Mouse (Mus musculus) liver, adult 2 months (tissue): ENCODE results near the gene Serinc5. TPM values are rescaled to one million over a fixed set of nuclear protein-coding genes. Genes with fewer than 3 reads are reported as not detected.

Experiments
- DNase-seq: peaks from one replicate; pipeline ENCODE4 v3.0.0-alpha.2; 2011; ENCODE audit warnings: low read depth, low spot score; ENCODE audit errors: extremely low read depth
- H3K27ac ChIP-seq: fragments of 200-500 bp; replicated peaks from 2 replicates; pipeline ENCODE4 v1.5.1; 2012; ENCODE audit warnings: low read depth, mild to moderate bottlenecking, control low read depth, inconsistent platforms, low read length; ENCODE audit not compliant: insufficient read depth
- H3K27me3 ChIP-seq: fragments of 200-500 bp; 2 replicates; pipeline ENCODE4 v1.6.1; 2012; ENCODE audit warnings: mild to moderate bottlenecking, moderate library complexity, low read length, inconsistent platforms; ENCODE audit not compliant: control insufficient read depth, insufficient read depth
- H3K36me3 ChIP-seq: fragments of 200-500 bp; 2 replicates; pipeline ENCODE4 v1.6.1; 2012; ENCODE audit warnings: low read length, inconsistent platforms; ENCODE audit not compliant: control insufficient read depth, insufficient read depth
- H3K4me1 ChIP-seq: fragments of 200-500 bp; 2 replicates; pipeline ENCODE4 v1.6.1; 2011; ENCODE audit warnings: low read length; ENCODE audit not compliant: control insufficient read depth, insufficient read depth
- H3K4me3 ChIP-seq: fragments of 200-500 bp; 2 replicates; pipeline ENCODE4 v1.5.1; 2011; ENCODE audit warnings: low read depth, mild to moderate bottlenecking, control low read depth, low read length, moderate library complexity; ENCODE audit not compliant: insufficient read depth
- H3K79me2 ChIP-seq: fragments of 200-500 bp; 2 replicates; pipeline ENCODE4 v1.6.1; 2012; ENCODE audit warnings: inconsistent platforms, mild to moderate bottlenecking, low read length, moderate library complexity; ENCODE audit not compliant: control insufficient read depth, insufficient read depth
- H3K9ac ChIP-seq: fragments of 200-500 bp; 2 replicates; pipeline ENCODE4 v1.6.1; 2012; ENCODE audit warnings: low read depth, mild to moderate bottlenecking, control low read depth, inconsistent platforms, low read length
- CTCF ChIP-seq: fragments of 200-500 bp; IDR thresholded peaks from 2 replicates; pipeline ENCODE4 v1.5.1; 2011; ENCODE audit warnings: low read depth, low read length, control low read depth
- POLR2A ChIP-seq: fragments of 200-500 bp; IDR thresholded peaks from 2 replicates; pipeline ENCODE4 v1.6.1; 2011; ENCODE audit warnings: low read length, control low read depth; ENCODE audit not compliant: insufficient read depth; ENCODE audit errors: extremely low read depth
- whole genome bisulfite sequencing: fragments of 180-500 bp; shearing (Covaris S2); methylation state at CpG from one replicate; pipeline ENCODE4 v1.1.7; 2018; 5-methylcytosine and 5-hydroxymethylcytosine counted together
- polyA plus RNA-seq: library from polyadenylated mRNA; depleted of rRNA; stranded (reverse); fragments of >200 nt; gene quantifications from 2 replicates; pipeline ENCODE4 v1.2.3, GENCODE M21; 2012; rRNA removed
- total RNA-seq: library from RNA; depleted of rRNA; stranded (reverse); fragments of >200 nt; gene quantifications from 2 replicates; pipeline ENCODE4 v1.2.3, GENCODE M21; 2014; rRNA removed

Gene Serinc5
- total RNA-seq, result 18.0 and 24.1 TPM in 2 replicates
- 10.9 and 14.3 TPM in 2 replicates for polyA plus RNA-seq

GRCm38 (mm10) chr13:92610311-92611221, at the start of gene Serinc5:
Gene Serinc5, plus strand, starts transcription at chr13:92611091.
- DNase-seq, result peak; percentile 74
- TF ChIP-seq CTCF, result 0 out of 2 replicates have a peak, but pooled peaks have one; percentile 0
- peak; percentile 79 for TF ChIP-seq POLR2A
- Histone ChIP-seq H3K27ac (peak within 1 kb of the TSS; percentile 90), H3K79me2 (peaks cover 9% of the 10 kb centered on the region), H3K27me3 (no peaks in the 10 kb centered on the region), H3K4me3 (peak within 1 kb of the TSS; percentile 98), H3K9ac (peak within 1 kb of the TSS; percentile 88), H3K4me1 (peaks cover 7% of the 10 kb centered on the region), H3K36me3 (no peaks in the 10 kb centered on the region)
- WGBS, result under 1% methylated on average over 55 of the region's 55 CpGs

GRCm38 (mm10) chr13:92576072-92576471, 34.8 kb upstream of the Serinc5 start, which contains the start of gene Spz1:
Gene Spz1, minus strand, starts transcription at chr13:92576172.
- TF ChIP-seq CTCF, result no peak
- no peak for TF ChIP-seq POLR2A
- Histone ChIP-seq H3K27me3 (peaks cover 2% of the 10 kb centered on the region; the same call in 1 of the 2 replicates), H3K27ac (no peak within 1 kb of the TSS), H3K79me2 (no peaks in the 10 kb centered on the region), H3K36me3 (no peaks in the 10 kb centered on the region), H3K4me1 (peaks cover 5% of the 10 kb centered on the region; the same call in 1 of the 2 replicates), H3K4me3 (no peak within 1 kb of the TSS), H3K9ac (no peak within 1 kb of the TSS)
- no peak for DNase-seq

- no peaks in the 10 kb centered on the region for H3K36me3 ChIP-seq
- H3K27me3 ChIP-seq, result peaks cover 2% of the 10 kb centered on the region; the same call in 1 of the 2 replicates
- no peak overlapping the region for H3K4me3 ChIP-seq
- no peaks in the 10 kb centered on the region for H3K79me2 ChIP-seq
- 74% methylated on average over 6 of the region's 6 CpGs for WGBS
- H3K4me1 ChIP-seq, result peaks cover 5% of the 10 kb centered on the region; the same call in 1 of the 2 replicates
- DNase-seq, result no peak
- TF ChIP-seq POLR2A, result no peak
- TF ChIP-seq CTCF, result no peak
- H3K27ac ChIP-seq, result no peak overlapping the region
- no peak overlapping the region for H3K9ac ChIP-seq
These were observed 34.2 kb upstream of the Serinc5 start for GRCm38 (mm10) chr13:92576688-92577087.

GRCm38 (mm10) chr13:92578210-92578609, 32.7 kb upstream of the Serinc5 start:
- H3K27me3 ChIP-seq, result peaks cover 2% of the 10 kb centered on the region; the same call in 1 of the 2 replicates
- TF ChIP-seq POLR2A (no peak), CTCF (no peak)
- H3K9ac ChIP-seq, result no peak overlapping the region
- WGBS, result 79% methylated on average over 4 of the region's 4 CpGs
- H3K4me1 ChIP-seq, result peaks cover 5% of the 10 kb centered on the region; the same call in 1 of the 2 replicates
- no peak for DNase-seq
- no peaks in the 10 kb centered on the region for H3K79me2 ChIP-seq
- H3K4me3 ChIP-seq, result no peak overlapping the region
- no peaks in the 10 kb centered on the region for H3K36me3 ChIP-seq
- H3K27ac ChIP-seq, result no peak overlapping the region

- Histone ChIP-seq H3K4me1 (peaks cover 5% of the 10 kb centered on the region; the same call in 1 of the 2 replicates), H3K9ac (peak overlapping the region; percentile 43; the same call in 1 of the 2 replicates), H3K79me2 (no peaks in the 10 kb centered on the region), H3K27me3 (peaks cover 2% of the 10 kb centered on the region; the same call in 1 of the 2 replicates), H3K27ac (peak overlapping the region; percentile 34), H3K36me3 (no peaks in the 10 kb centered on the region), H3K4me3 (0 out of 2 replicates have a peak overlapping the region, but pooled peaks have one; percentile 3)
- peak; percentile 92 for DNase-seq
- 10% methylated on average over 10 of the region's 10 CpGs for WGBS
- TF ChIP-seq POLR2A (no peak), CTCF (peak; percentile 58)
These were observed 30.5 kb upstream of the Serinc5 start for GRCm38 (mm10) chr13:92580220-92581043.
